Mouse (Mus musculus): ENCODE data around the gene Gm7694. TPM values are rescaled to one million over a fixed set of nuclear protein-coding genes. Genes with fewer than 3 reads are reported as not detected.

Gene Gm7694
- total RNA-seq, 2 experiments from 2014 or later, result 2.5 to 3.6 TPM

- no peak for DNase-seq (ENCODE audit: extremely low spot score in 1 of 2, low spot score in 2 of 2)
- Histone ChIP-seq H3K4me3 (no peak within 1 kb of the TSS), H3K27ac (no peak within 1 kb of the TSS)
- intact Hi-C loops (cut with DNase I), result no loop called here
- no peak for TF ChIP-seq CTCF (IDR thresholded peaks at IDR 0.05)
These were observed 29.1 kb downstream of the Gm7694 start, which contains the start of gene Sh2d1b1 for GRCm38 (mm10) chr1:170277016-170277415. Gene Sh2d1b1 (plus strand): TSS chr1:170277320.

DNA sequence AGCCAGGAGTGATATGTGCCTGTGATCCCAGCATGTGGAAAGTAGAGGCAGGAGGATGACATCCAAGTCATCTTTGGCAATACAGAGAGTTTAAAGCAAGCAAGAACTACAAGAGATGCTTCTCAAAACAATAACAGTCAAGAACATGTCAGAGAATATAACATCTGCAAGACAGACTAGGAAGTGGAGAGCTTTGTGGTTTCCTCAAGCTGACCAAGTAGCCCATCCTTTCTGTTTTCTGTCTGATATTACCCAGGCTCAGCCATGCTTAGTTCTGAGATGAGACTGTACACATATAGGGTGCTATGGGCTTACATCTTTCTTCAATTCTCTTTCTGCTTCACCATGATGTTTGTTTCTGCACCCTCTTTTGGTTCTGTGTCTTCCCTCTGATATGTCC, 32.9 kb downstream of the Gm7694 start:
- H3K27ac ChIP-seq, result no peak overlapping the region
- no peak for DNase-seq (ENCODE audit: extremely low spot score in 1 of 2, low spot score in 2 of 2)
- no peak overlapping the region for H3K4me3 ChIP-seq
- TF ChIP-seq CTCF (IDR thresholded peaks at IDR 0.05), result no peak
- intact Hi-C loops (cut with DNase I), result no loop called here

DNA sequence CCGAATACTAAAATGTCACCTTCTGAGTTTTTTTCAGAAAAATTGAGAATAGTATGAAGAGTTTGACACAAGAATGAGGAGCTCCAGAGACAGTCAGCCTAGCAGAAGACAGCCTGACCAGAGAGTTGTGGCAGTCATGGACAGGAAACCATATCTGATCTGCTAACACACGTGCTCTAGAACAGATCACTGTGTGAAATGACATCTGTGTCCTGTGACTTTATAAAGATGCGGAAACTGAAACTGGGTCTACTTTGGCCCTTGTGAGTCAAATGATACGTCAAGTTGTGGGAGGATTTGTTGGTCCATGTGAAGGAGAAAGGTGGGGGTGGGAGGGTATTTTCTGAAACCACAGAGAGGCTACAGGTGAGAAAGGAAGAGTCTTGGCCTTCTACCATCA, 35.4 kb downstream of the Gm7694 start:
- no peak for TF ChIP-seq CTCF (IDR thresholded peaks at IDR 0.05)
- Histone ChIP-seq H3K4me3 (no peak overlapping the region), H3K27ac (no peak overlapping the region)
- no peak for DNase-seq (ENCODE audit: extremely low spot score in 1 of 2, low spot score in 2 of 2)
- intact Hi-C loops (cut with DNase I), result no loop called here

DNA sequence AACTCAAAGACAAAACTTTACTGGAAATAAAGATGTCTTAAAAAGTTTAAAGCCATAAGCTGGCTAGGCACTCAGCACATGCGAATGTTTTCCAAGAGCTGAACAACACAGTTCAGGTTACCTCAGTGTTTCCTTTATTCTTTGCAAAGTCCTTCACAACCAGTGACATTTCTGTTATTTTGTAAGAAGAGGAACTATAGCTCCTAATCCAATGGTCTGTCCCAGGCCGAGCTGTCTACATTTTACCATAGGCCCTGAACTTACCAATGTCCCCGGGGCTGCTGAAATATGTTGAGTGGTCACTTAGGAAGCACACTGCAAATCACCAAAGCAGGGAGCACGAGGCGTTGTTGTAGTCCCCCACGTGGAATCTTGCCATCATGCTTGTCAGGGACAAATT, 35.9 kb downstream of the Gm7694 start:
- no peak for DNase-seq (ENCODE audit: extremely low spot score in 1 of 2, low spot score in 2 of 2)
- intact Hi-C loops (cut with DNase I), result no loop called here
- TF ChIP-seq CTCF (IDR thresholded peaks at IDR 0.05), result no peak
- no peak overlapping the region for H3K4me3 ChIP-seq
- no peak overlapping the region for H3K27ac ChIP-seq

- intact Hi-C loops (cut with DNase I), result loop anchor here (5.0 kb wide), 1 partner anchor 38 kb away; the partner anchor contains the start of gene Uhmk1
- Histone ChIP-seq H3K27ac (peak overlapping the region; percentile 76), H3K4me3 (peak overlapping the region; percentile 81)
- TF ChIP-seq CTCF (IDR thresholded peaks at IDR 0.05), result no peak
- DNase-seq (ENCODE audit: extremely low spot score in 1 of 2, low spot score in 2 of 2), result peak; percentile 84 to 86
These were observed 50.6 kb downstream of the Gm7694 start for GRCm38 (mm10) chr1:170255560-170255910.

DNA sequence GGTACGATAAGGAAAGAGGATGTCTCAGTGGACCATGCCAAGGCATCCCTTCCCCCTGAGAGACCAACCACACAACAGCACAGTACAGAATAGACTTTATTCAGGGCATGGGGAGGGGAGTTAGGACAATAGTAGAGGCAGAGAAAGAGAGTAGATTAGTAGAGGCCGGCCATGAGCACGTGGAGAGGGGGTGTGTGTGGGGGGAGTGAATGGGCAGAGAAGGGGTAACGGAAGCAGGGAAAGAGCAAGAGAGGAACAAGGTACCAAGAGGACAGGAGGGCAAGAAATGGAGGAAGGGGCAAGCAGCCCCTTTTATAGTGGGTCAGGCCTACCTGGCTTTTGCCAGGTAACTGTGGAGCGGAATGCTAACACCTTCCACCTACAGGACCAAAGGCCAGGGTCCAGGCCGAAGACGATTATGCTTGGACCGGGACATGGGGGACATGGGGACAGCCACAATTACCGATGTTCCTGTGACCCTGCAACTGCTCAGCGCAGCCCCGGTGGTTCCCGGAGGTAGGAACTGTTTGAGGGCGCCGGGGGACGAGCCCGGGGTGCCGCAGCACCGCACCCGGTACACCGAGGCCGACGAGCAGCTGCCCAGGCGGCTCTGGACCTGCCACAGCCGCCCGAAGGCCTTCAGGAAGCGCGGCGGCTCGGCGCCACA, 51.1 kb downstream of the Gm7694 start:
- no peak for TF ChIP-seq CTCF (IDR thresholded peaks at IDR 0.05)
- intact Hi-C loops (cut with DNase I), result loop anchor here (5.0 kb wide), 1 partner anchor 38 kb away; the partner anchor contains the start of gene Uhmk1
- no peak for DNase-seq (ENCODE audit: extremely low spot score in 1 of 2, low spot score in 2 of 2)
- peak overlapping the region; percentile 81 for H3K4me3 ChIP-seq
- peak overlapping the region; percentile 76 for H3K27ac ChIP-seq

Other genes with a start within 250 kb of the Gm7694 start
- gene Ddr2, start 195.6 kb downstream of the Gm7694 start, total RNA-seq (2021), result 1 to 10 TPM; 5.7 to 7.2 TPM
- gene Uap1, start 131.4 kb downstream of the Gm7694 start, total RNA-seq (2021), result 10 to 100 TPM; 55.7 to 60.9 TPM
- gene Uhmk1, start 90.9 kb downstream of the Gm7694 start, total RNA-seq (2021), result 100 to 1,000 TPM; 140 to 141 TPM
- not detected for gene Sh2d1b2, start 73.6 kb downstream of the Gm7694 start, total RNA-seq (2021)
- gene Sh2d1b1, start 29.0 kb downstream of the Gm7694 start, total RNA-seq (2021), result not detected
- not detected for gene Spata46, start 2.5 kb upstream of the Gm7694 start, total RNA-seq (2021)